Mouse (Mus musculus) forebrain, embryonic 11.5 days (tissue): ENCODE data around the gene Klhl2. TPM values are rescaled to one million over a fixed set of nuclear protein-coding genes. Genes with fewer than 3 reads are reported as not detected.
A peak's percentile ranks its signal among the peaks of the same experiment; 100 is the strongest.

Experiments
- ATAC-seq: fragments of 200-750 bp; cut with Nextera tagmentation; replicated peaks from 2 replicates; pipeline ENCODE4 v1.8.0; 2017; ENCODE audit warnings: moderate TSS enrichment; ENCODE audit not compliant: low FRiP score
- DNase-seq: peaks from one replicate; pipeline ENCODE4 v3.0.0-alpha.2; 2017; ENCODE audit warnings: low spot score
- H3K27ac ChIP-seq: fragments of 300-500 bp; sonication (generic); 2 replicates; pipeline ENCODE4 v1.5.1; 2014; ENCODE audit warnings: low read depth, low read length
- H3K27me3 ChIP-seq: fragments of 300-500 bp; sonication (generic); 2 replicates; pipeline ENCODE4 v1.6.1; 2014; ENCODE audit warnings: mild to moderate bottlenecking, low read length, mixed read lengths; ENCODE audit not compliant: control insufficient read depth, insufficient read depth
- H3K36me3 ChIP-seq: fragments of 300-500 bp; sonication (generic); 2 replicates; pipeline ENCODE4 v1.6.1; 2014; ENCODE audit warnings: mild to moderate bottlenecking, low read length, moderate library complexity, mixed read lengths; ENCODE audit not compliant: control insufficient read depth, insufficient read depth
- H3K4me1 ChIP-seq: fragments of 300-500 bp; sonication (generic); replicated peaks from 2 replicates; pipeline ENCODE4 v1.6.1; 2014; ENCODE audit warnings: low read length, mixed read lengths; ENCODE audit not compliant: control insufficient read depth, insufficient read depth
- H3K4me2 ChIP-seq: fragments of 300-500 bp; sonication (generic); 2 replicates; pipeline ENCODE4 v1.6.1; 2014; ENCODE audit warnings: low read depth, mild to moderate bottlenecking, low read length, moderate library complexity, mixed read lengths; ENCODE audit not compliant: severe bottlenecking
- H3K4me3 ChIP-seq: fragments of 300-500 bp; sonication (generic); 2 replicates; pipeline ENCODE4 v1.5.1; 2014; ENCODE audit warnings: low read depth, low read length
- H3K9ac ChIP-seq: fragments of 300-500 bp; sonication (generic); 2 replicates; pipeline ENCODE4 v1.6.1; 2014; ENCODE audit warnings: low read length
- H3K9me3 ChIP-seq: fragments of 300-500 bp; sonication (generic); 2 replicates; pipeline ENCODE4 v1.6.1; 2016; ENCODE audit warnings: low read length, mixed read lengths; ENCODE audit not compliant: control insufficient read depth
- WGBS: fragments of 180-500 bp; shearing (Covaris S2); extraction: QIAGEN DNeasy Blood & Tissue Kit; methylation state at CpG from one replicate; pipeline ENCODE4 v1.1.7; 2014; 5-methylcytosine and 5-hydroxymethylcytosine counted together
- polyA plus RNA-seq: library from polyadenylated mRNA; unstranded; fragments of >200 nt; fragmentation: Nextera tagmentation; extraction: Ambion mirVana; gene quantifications from 2 replicates; pipeline ENCODE4 v1.2.1, GENCODE M21; 2014

The Klhl2 gene
- polyA plus RNA-seq, 1 experiment from 2014 or later: 22.6 TPM

DNA sequence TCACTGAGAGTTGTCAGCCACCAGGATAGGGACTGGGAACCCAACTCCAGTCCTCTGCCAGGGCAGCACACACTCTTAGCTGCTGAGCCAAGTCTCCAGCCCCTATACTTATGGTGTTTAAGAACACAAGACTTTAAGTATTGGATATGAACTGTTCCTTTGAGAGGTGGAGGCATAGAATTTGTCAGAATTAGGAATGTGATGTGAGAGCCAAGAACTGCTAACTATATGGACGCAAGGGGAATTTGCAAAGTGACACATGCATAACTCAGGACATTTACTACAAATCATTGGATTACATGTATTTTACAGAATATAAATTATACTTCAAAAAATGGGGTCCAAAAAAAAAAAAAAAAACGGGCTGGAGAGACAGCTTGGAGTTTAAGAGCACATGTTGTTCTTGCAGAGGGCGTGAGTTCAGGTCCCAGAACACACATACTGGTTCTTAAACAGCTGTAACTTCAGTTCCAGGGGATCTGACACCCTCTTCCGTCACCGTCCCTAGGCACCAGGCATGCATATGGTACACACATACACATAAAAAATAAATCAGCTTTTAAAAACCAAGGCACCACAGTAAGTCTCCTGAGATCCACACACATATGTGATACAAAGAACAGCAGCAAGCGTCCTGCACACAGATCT is 14.2 kb downstream of the Klhl2 start:
- 87% methylated on average over 6 of the region's 6 CpGs for WGBS
- no peak overlapping the region for H3K4me2 ChIP-seq
- H3K4me3 ChIP-seq: no peak overlapping the region
- H3K27me3 ChIP-seq: no peaks in the 10 kb centered on the region
- H3K9ac ChIP-seq: no peak overlapping the region
- peaks cover 6% of the 10 kb centered on the region; the same call in 1 of the 2 replicates for H3K4me1 ChIP-seq
- ATAC-seq (no peak), DNase-seq (no peak)
- no peaks in the 10 kb centered on the region for H3K9me3 ChIP-seq
- H3K36me3 ChIP-seq: no peaks in the 10 kb centered on the region
- no peak overlapping the region for H3K27ac ChIP-seq

- Histone ChIP-seq H3K9ac (peak overlapping the region; percentile 16; the same call in 1 of the 2 replicates), H3K4me3 (no peak overlapping the region), H3K27ac (no peak overlapping the region), H3K4me2 (peak overlapping the region; percentile 24; the same call in 1 of the 2 replicates), H3K9me3 (no peaks in the 10 kb centered on the region), H3K4me1 (peaks cover 6% of the 10 kb centered on the region; the same call in 1 of the 2 replicates), H3K36me3 (no peaks in the 10 kb centered on the region), H3K27me3 (no peaks in the 10 kb centered on the region)
- ATAC-seq (peak; percentile 38; the same call in 1 of the 2 replicates), DNase-seq (no peak)
- 34% methylated on average over 27 of the region's 27 CpGs for WGBS
These were observed 15.5 kb downstream of the Klhl2 start for GRCm38 (mm10) chr8:64834071-64834877.

- DNase-seq: no peak
These were observed 17.2 kb downstream of the Klhl2 start for GRCm38 (mm10) chr8:64832581-64833135.

DNA sequence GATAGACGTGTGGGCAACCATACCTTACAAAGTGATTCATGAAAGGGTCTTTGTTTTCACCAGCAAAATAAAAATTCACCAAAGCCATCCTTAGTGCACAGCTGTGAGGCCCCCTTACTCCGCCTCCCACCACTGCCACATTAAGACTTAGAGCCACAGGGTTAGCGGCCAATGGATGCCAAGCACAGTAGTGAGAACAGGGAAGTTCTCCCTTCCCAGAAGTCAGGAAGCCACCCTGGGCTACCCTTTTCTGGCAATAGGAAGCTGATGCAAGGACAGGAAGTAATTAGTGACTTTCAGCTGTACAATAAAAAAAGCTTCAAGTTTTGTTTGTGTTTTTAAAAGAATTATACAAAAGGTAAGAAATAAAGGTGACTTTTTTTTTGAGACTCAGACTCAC is 18.2 kb downstream of the Klhl2 start:
- no peaks in the 10 kb centered on the region for H3K9me3 ChIP-seq
- no peak overlapping the region for H3K4me3 ChIP-seq
- H3K9ac ChIP-seq: no peak overlapping the region
- no peaks in the 10 kb centered on the region for H3K36me3 ChIP-seq
- no peak overlapping the region for H3K4me2 ChIP-seq
- no peak overlapping the region for H3K27ac ChIP-seq
- no peaks in the 10 kb centered on the region for H3K27me3 ChIP-seq
- 80% methylated on average over 3 of the region's 3 CpGs for WGBS
- no peak for ATAC-seq
- DNase-seq: no peak
- peaks cover 4% of the 10 kb centered on the region; the same call in 1 of the 2 replicates for H3K4me1 ChIP-seq

More at GRCm38 (mm10) chr8:64832581-64833135, 17.2 kb downstream of the Klhl2 start:
- Histone ChIP-seq H3K27me3 (no peaks in the 10 kb centered on the region), H3K36me3 (no peaks in the 10 kb centered on the region), H3K4me1 (peaks cover 6% of the 10 kb centered on the region; the same call in 1 of the 2 replicates), H3K27ac (no peak overlapping the region), H3K9ac (no peak overlapping the region), H3K9me3 (no peaks in the 10 kb centered on the region), H3K4me3 (no peak overlapping the region), H3K4me2 (no peak overlapping the region)
- WGBS: 62% methylated on average over 13 of the region's 13 CpGs
- ATAC-seq: no peak

GRCm38 (mm10) chr8:64829921-64830320 is 19.9 kb downstream of the Klhl2 start:
- ATAC-seq (no peak), DNase-seq (no peak)
- no peaks in the 10 kb centered on the region for H3K36me3 ChIP-seq
- H3K9ac ChIP-seq: no peak overlapping the region
- H3K27me3 ChIP-seq: no peaks in the 10 kb centered on the region
- H3K4me3 ChIP-seq: no peak overlapping the region
- no peaks in the 10 kb centered on the region for H3K9me3 ChIP-seq
- H3K4me1 ChIP-seq: peaks cover 4% of the 10 kb centered on the region; the same call in 1 of the 2 replicates
- 91% methylated on average over 3 of the region's 3 CpGs for WGBS
- H3K27ac ChIP-seq: no peak overlapping the region
- H3K4me2 ChIP-seq: no peak overlapping the region

- Histone ChIP-seq H3K9me3 (no peaks in the 10 kb centered on the region), H3K9ac (no peak overlapping the region), H3K27ac (no peak overlapping the region), H3K4me2 (no peak overlapping the region), H3K4me3 (no peak overlapping the region), H3K4me1 (peaks cover 2% of the 10 kb centered on the region; the same call in 1 of the 2 replicates), H3K36me3 (no peaks in the 10 kb centered on the region), H3K27me3 (no peaks in the 10 kb centered on the region)
- 94% methylated on average over 9 of the region's 9 CpGs for WGBS
- DNase-seq: no peak
- no peak for ATAC-seq
These were observed 20.4 kb downstream of the Klhl2 start for GRCm38 (mm10) chr8:64829391-64829790.

GRCm38 (mm10) chr8:64828466-64828865 is 21.4 kb downstream of the Klhl2 start:
- ATAC-seq (no peak), DNase-seq (no peak)
- Histone ChIP-seq H3K4me1 (no peaks in the 10 kb centered on the region), H3K36me3 (no peaks in the 10 kb centered on the region), H3K4me3 (no peak overlapping the region), H3K27me3 (no peaks in the 10 kb centered on the region), H3K9ac (no peak overlapping the region), H3K9me3 (no peaks in the 10 kb centered on the region), H3K4me2 (no peak overlapping the region), H3K27ac (no peak overlapping the region)
- 91% methylated on average over 15 of the region's 15 CpGs for WGBS

- Histone ChIP-seq H3K4me1 (no peaks in the 10 kb centered on the region), H3K4me3 (no peak overlapping the region), H3K4me2 (no peak overlapping the region), H3K27me3 (no peaks in the 10 kb centered on the region), H3K36me3 (no peaks in the 10 kb centered on the region), H3K9ac (no peak overlapping the region), H3K27ac (no peak overlapping the region), H3K9me3 (no peaks in the 10 kb centered on the region)
- DNase-seq (no peak), ATAC-seq (no peak)
- 91% methylated on average over 10 of the region's 10 CpGs for WGBS
These were observed 22.5 kb downstream of the Klhl2 start for GRCm38 (mm10) chr8:64827356-64827755.
